Mouse (Mus musculus) MEL (cell line): ENCODE results near the gene Clip3. TPM values are rescaled to one million over a fixed set of nuclear protein-coding genes. Genes with fewer than 3 reads are reported as not detected.

Experiments used
- DNase-seq: peaks from one replicate; pipeline ENCODE4 v3.0.0; 2011; ENCODE audit warnings: low read depth, low spot score
- H3K27ac ChIP-seq: 2 replicates; pipeline ENCODE4 v1.5.1; 2012; ENCODE audit warnings: low read depth, mild to moderate bottlenecking, control low read depth, low read length, moderate library complexity; ENCODE audit not compliant: control insufficient read depth
- H3K27me3 ChIP-seq, 2 experiments: fragments of 150-350 bp in 1 of 2; sonication (generic) in 1 of 2; 2 replicates each; pipeline ENCODE4 v1.6.1; 2012; ENCODE audit warnings: low read length in 2 of 2, mild to moderate bottlenecking in 2 of 2, improper control_type of control experiment in 1 of 2, moderate library complexity in 1 of 2; ENCODE audit not compliant: insufficient read depth in 2 of 2, control insufficient read depth in 1 of 2
- H3K36me3 ChIP-seq, 2 experiments: 2 replicates each; pipeline ENCODE4 v1.6.1; 2012 to 2014; ENCODE audit warnings: low read length in 2 of 2, improper control_type of control experiment in 1 of 2, inconsistent platforms in 1 of 2, mild to moderate bottlenecking in 1 of 2; ENCODE audit not compliant: insufficient read depth in 2 of 2, control insufficient read depth in 1 of 2
- H3K4me1 ChIP-seq, 2 experiments: fragments of 150-350 bp in 1 of 2; sonication (generic) in 1 of 2; 2 replicates each; pipeline ENCODE4 v1.6.1; 2012; ENCODE audit warnings: low read length in 2 of 2, improper control_type of control experiment in 1 of 2, mild to moderate bottlenecking in 1 of 2; ENCODE audit not compliant: insufficient read depth in 2 of 2, control insufficient read depth in 1 of 2
- H3K4me3 ChIP-seq, 2 experiments: fragments of 150-350 bp in 1 of 2; sonication (generic) in 1 of 2; 2 replicates each; pipeline ENCODE4 v1.5.1; 2012; ENCODE audit warnings: low read depth in 2 of 2, low read length in 2 of 2, mild to moderate bottlenecking in 2 of 2, moderate library complexity in 2 of 2, control low read depth in 1 of 2, improper control_type of control experiment in 1 of 2; ENCODE audit not compliant: control insufficient read depth in 1 of 2, insufficient read depth in 1 of 2
- H3K79me2 ChIP-seq: 2 replicates; pipeline ENCODE4 v1.6.1; 2012; ENCODE audit warnings: mild to moderate bottlenecking, low read length, moderate library complexity; ENCODE audit not compliant: control insufficient read depth, poor library complexity, insufficient read depth
- H3K9ac ChIP-seq: 2 replicates; pipeline ENCODE4 v1.6.1; 2012; ENCODE audit warnings: low read depth, mild to moderate bottlenecking, control low read depth, low read length, moderate library complexity; ENCODE audit not compliant: control insufficient read depth, poor library complexity, severe bottlenecking
- H3K9me3 ChIP-seq: fragments of 150-350 bp; sonication (generic); replicated peaks from 2 replicates; pipeline ENCODE4 v1.6.1; 2012; ENCODE audit warnings: mild to moderate bottlenecking, low read length, improper control_type of control experiment, moderate library complexity; ENCODE audit not compliant: insufficient read depth
- BHLHE40 ChIP-seq: IDR thresholded peaks from 2 replicates; pipeline ENCODE4 v1.6.1; 2012; ENCODE audit warnings: low read depth, mild to moderate bottlenecking, inconsistent platforms, low read length, improper control_type of control experiment, borderline replicate concordance
- CTCF ChIP-seq, 3 experiments: IDR thresholded peaks in 2 of 3; conservative IDR thresholded peaks in 1 of 3; 2 replicates each; pipeline ENCODE4 v1.5.1; 2011 to 2012; ENCODE audit warnings: low read length in 3 of 3, low read depth in 2 of 3, mild to moderate bottlenecking in 2 of 3, improper control_type of control experiment in 1 of 3, inconsistent platforms in 1 of 3, mixed read lengths in 1 of 3, moderate library complexity in 1 of 3; ENCODE audit not compliant: control insufficient read depth in 1 of 3, insufficient read depth in 1 of 3, poor library complexity in 1 of 3, severe bottlenecking in 1 of 3
- E2F4 ChIP-seq: IDR thresholded peaks from 2 replicates; pipeline ENCODE4 v1.6.1; 2011; ENCODE audit warnings: low read depth, low read length, improper control_type of control experiment, borderline replicate concordance
- ETS1 ChIP-seq: IDR thresholded peaks from 2 replicates; pipeline ENCODE4 v1.6.1; 2012; ENCODE audit warnings: low read depth, mild to moderate bottlenecking, inconsistent platforms, low read length, improper control_type of control experiment, moderate library complexity
- GABPA ChIP-seq: IDR thresholded peaks from 2 replicates; pipeline ENCODE4 v1.6.1; 2012; ENCODE audit warnings: low read depth, mild to moderate bottlenecking, inconsistent platforms, low read length, improper control_type of control experiment, moderate library complexity
- HCFC1 ChIP-seq: IDR thresholded peaks from 2 replicates; pipeline ENCODE4 v1.6.1; 2012; ENCODE audit warnings: low read depth, mild to moderate bottlenecking, inconsistent platforms, low read length, improper control_type of control experiment, moderate library complexity
- JUND ChIP-seq: IDR thresholded peaks from 2 replicates; pipeline ENCODE4 v1.6.1; 2011; ENCODE audit warnings: low read depth, mild to moderate bottlenecking, improper control_type of control experiment, low read length
- KAT2A ChIP-seq: conservative IDR thresholded peaks from 2 replicates; pipeline ENCODE4 v1.6.1; 2012; ENCODE audit warnings: low read depth, low read length, improper control_type of control experiment, inconsistent platforms
- MAX ChIP-seq: IDR thresholded peaks from 2 replicates; pipeline ENCODE4 v1.6.1; 2011; ENCODE audit warnings: low read length, improper control_type of control experiment
- MXI1 ChIP-seq: IDR thresholded peaks from 2 replicates; pipeline ENCODE4 v1.6.1; 2011; ENCODE audit warnings: mild to moderate bottlenecking, low read depth, low read length, improper control_type of control experiment
- NELFE ChIP-seq: IDR thresholded peaks from 2 replicates; pipeline ENCODE4 v1.6.1; 2011; ENCODE audit warnings: low read depth, low read length, improper control_type of control experiment
- NRF1 ChIP-seq: IDR thresholded peaks from 2 replicates; pipeline ENCODE4 v1.6.1; 2014; ENCODE audit warnings: low read depth, mild to moderate bottlenecking, inconsistent platforms, low read length, improper control_type of control experiment, moderate library complexity; ENCODE audit not compliant: poor library complexity, insufficient read depth, severe bottlenecking
- POLR2A ChIP-seq, 2 experiments: IDR thresholded peaks; 2 replicates each; pipeline ENCODE4 v1.6.1; 2011 to 2012; ENCODE audit warnings: low read length in 2 of 2, mild to moderate bottlenecking in 2 of 2, control low read depth in 1 of 2, improper control_type of control experiment in 1 of 2, low read depth in 1 of 2, moderate library complexity in 1 of 2; ENCODE audit not compliant: control insufficient read depth in 1 of 2, insufficient read depth in 1 of 2, poor library complexity in 1 of 2
- SIN3A ChIP-seq: IDR thresholded peaks from 2 replicates; pipeline ENCODE4 v1.6.1; 2012; ENCODE audit warnings: low read length, improper control_type of control experiment, inconsistent platforms
- TAL1 ChIP-seq: IDR thresholded peaks from 2 replicates; pipeline ENCODE4 v1.6.1; 2012; ENCODE audit warnings: mild to moderate bottlenecking, inconsistent platforms, low read length, moderate library complexity, mixed read lengths
- TCF12 ChIP-seq: IDR thresholded peaks from 2 replicates; pipeline ENCODE4 v1.6.1; 2014; ENCODE audit warnings: low read depth, mild to moderate bottlenecking, inconsistent platforms, low read length, improper control_type of control experiment, moderate library complexity
- UBTF ChIP-seq: IDR thresholded peaks from 2 replicates; pipeline ENCODE4 v1.6.1; 2012; ENCODE audit warnings: low read depth, mild to moderate bottlenecking, inconsistent platforms, low read length, improper control_type of control experiment, moderate library complexity, borderline replicate concordance; ENCODE audit not compliant: insufficient read depth
- ZC3H11A ChIP-seq: IDR thresholded peaks from 2 replicates; pipeline ENCODE4 v1.6.1; 2012; ENCODE audit warnings: low read depth, mild to moderate bottlenecking, inconsistent platforms, low read length, improper control_type of control experiment
- ZKSCAN1 ChIP-seq: IDR thresholded peaks from 2 replicates; pipeline ENCODE4 v1.6.1; 2012; ENCODE audit warnings: low read depth, mild to moderate bottlenecking, inconsistent platforms, low read length, improper control_type of control experiment, moderate library complexity
- ZMIZ1 ChIP-seq: IDR thresholded peaks from 2 replicates; pipeline ENCODE4 v1.6.1; 2012; ENCODE audit warnings: low read depth, mild to moderate bottlenecking, inconsistent platforms, low read length, improper control_type of control experiment, moderate library complexity
- ZNF384 ChIP-seq: IDR thresholded peaks from 2 replicates; pipeline ENCODE4 v1.6.1; 2012; ENCODE audit warnings: low read depth, mild to moderate bottlenecking, inconsistent platforms, low read length, improper control_type of control experiment
- polyA plus RNA-seq, 2 experiments: library from polyadenylated mRNA; stranded (reverse) in 1 of 2; unstranded in 1 of 2; fragments of >175 nt in 1 of 2; fragments of >200 nt in 1 of 2; gene quantifications; 2 replicates each; pipeline versions ENCODE4 v1.2.1 to v1.2.4; 2012; ENCODE audit warnings: low replicate concordance in 2 of 2, low read depth in 1 of 2; ENCODE audit not compliant: insufficient read length in 2 of 2, insufficient read depth in 1 of 2, missing spikeins in 1 of 2
- total RNA-seq: library from RNA; depleted of rRNA; stranded (reverse); fragments of 300-350 nt; gene quantifications from 2 replicates; pipeline ENCODE4 v1.2.3, GENCODE M21; 2012

Gene Clip3
- total and polyA plus RNA-seq, 3 experiments = 0.19 TPM; not detected in 2

- H3K27ac ChIP-seq = no peak overlapping the region
- H3K27me3 ChIP-seq = no peaks in the 10 kb centered on the region
- DNase-seq = no peak
- H3K9ac ChIP-seq = no peak overlapping the region
- H3K79me2 ChIP-seq = no peaks in the 10 kb centered on the region
- no peak overlapping the region for H3K4me3 ChIP-seq
- H3K36me3 ChIP-seq = no peaks in the 10 kb centered on the region
- no peaks in the 10 kb centered on the region for H3K4me1 ChIP-seq
- no peaks in the 10 kb centered on the region for H3K9me3 ChIP-seq
- TF ChIP-seq E2F4 (no peak), ZC3H11A (no peak), NRF1 (no peak), GABPA (no peak), POLR2A (IDR thresholded peaks at IDR 0.05; ENCODE audit: control insufficient read depth in 1 of 2, insufficient read depth in 1 of 2, low read depth in 1 of 2, low read length in 2 of 2, poor library complexity in 1 of 2) (no peak), UBTF (no peak), HCFC1 (no peak), CTCF (IDR thresholded peaks at IDR 0.05 in 2 of 3, conservative IDR thresholded peaks at IDR 0.05 in 1 of 3; ENCODE audit: control insufficient read depth in 1 of 3, insufficient read depth in 1 of 3, low read depth in 2 of 3, low read length in 3 of 3, poor library complexity in 1 of 3, severe bottlenecking in 1 of 3) (no peak), ZNF384 (no peak)
Measured at GRCm38 (mm10) chr7:30288046-30288445, 3.5 kb upstream of the Clip3 start.

GRCm38 (mm10) chr7:30289071-30289713 is 2.3 kb upstream of the Clip3 start:
- H3K27me3 ChIP-seq = no peaks in the 10 kb centered on the region
- H3K79me2 ChIP-seq = no peaks in the 10 kb centered on the region
- no peak overlapping the region for H3K27ac ChIP-seq
- DNase-seq = no peak
- no peaks in the 10 kb centered on the region for H3K9me3 ChIP-seq
- no peak overlapping the region for H3K4me3 ChIP-seq
- no peak for TF ChIP-seq POLR2A (IDR thresholded peaks at IDR 0.05; ENCODE audit: control insufficient read depth in 1 of 2, insufficient read depth in 1 of 2, low read depth in 1 of 2, low read length in 2 of 2, poor library complexity in 1 of 2)
- TF ChIP-seq TAL1 = no peak
- TF ChIP-seq SIN3A = no peak
- no peak for TF ChIP-seq JUND
- TF ChIP-seq NELFE = no peak
- no peak for TF ChIP-seq ETS1
- no peak for TF ChIP-seq KAT2A
- no peak for TF ChIP-seq MXI1
- TF ChIP-seq ZC3H11A = no peak
- TF ChIP-seq BHLHE40 = no peak
- TF ChIP-seq ZKSCAN1 = no peak
- no peak for TF ChIP-seq ZNF384
- TF ChIP-seq ZMIZ1 = no peak
- TF ChIP-seq GABPA = no peak
- TF ChIP-seq MAX = no peak
- TF ChIP-seq TCF12 = no peak
- no peak overlapping the region for H3K9ac ChIP-seq
- no peaks in the 10 kb centered on the region for H3K4me1 ChIP-seq
- no peaks in the 10 kb centered on the region for H3K36me3 ChIP-seq
